Mouse (Mus musculus) 3134 (cell line): ENCODE results near the gene Plcl2.
"Not testable (repeated sequence)": the region's sequence is repeated elsewhere in the genome, so short reads cannot be mapped to it uniquely, and the experiment has no call there.

Experiments
- DNase-seq: peaks from one replicate; pipeline ENCODE4 v3.0.0-alpha.2; 2011; ENCODE audit warnings: low spot score; ENCODE audit not compliant: insufficient read length; ENCODE audit errors: extremely low read depth

Plcl2 gene

DNA sequence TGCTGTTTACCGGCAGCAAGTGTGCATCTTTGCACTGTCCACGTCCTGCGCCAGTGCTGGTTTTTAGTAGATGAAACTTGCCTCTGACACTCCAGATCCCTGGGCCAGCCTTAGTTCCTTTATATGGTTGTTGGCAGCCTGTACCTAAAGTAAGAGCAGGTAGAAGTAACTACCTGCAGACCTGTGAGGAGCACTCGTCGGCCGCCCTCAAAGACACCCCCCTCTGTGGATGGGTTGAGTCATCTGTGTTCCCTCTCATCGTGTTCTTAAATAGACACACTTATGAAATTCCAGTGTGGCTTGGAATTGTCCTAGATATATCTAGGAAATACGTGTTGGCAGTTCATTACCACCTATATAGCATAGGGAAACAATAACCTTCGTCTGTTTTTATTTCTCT lies 158.4 kb downstream of the Plcl2 start:
- no peak for DNase-seq

- DNase-seq = no peak
These were observed 159.5 kb downstream of the Plcl2 start for GRCm38 (mm10) chr17:50668681-50669208.

- no peak for DNase-seq
These were observed 162.2 kb downstream of the Plcl2 start for GRCm38 (mm10) chr17:50671416-50671815.

GRCm38 (mm10) chr17:50674580-50674979 lies 165.4 kb downstream of the Plcl2 start:
- DNase-seq = no peak

- no peak for DNase-seq
These were observed 166.0 kb downstream of the Plcl2 start for GRCm38 (mm10) chr17:50675231-50675630.

- DNase-seq = no peak
These were observed 168.1 kb downstream of the Plcl2 start for GRCm38 (mm10) chr17:50677334-50677733.

- no peak for DNase-seq
These were observed 168.9 kb downstream of the Plcl2 start for GRCm38 (mm10) chr17:50677978-50678712.

DNA sequence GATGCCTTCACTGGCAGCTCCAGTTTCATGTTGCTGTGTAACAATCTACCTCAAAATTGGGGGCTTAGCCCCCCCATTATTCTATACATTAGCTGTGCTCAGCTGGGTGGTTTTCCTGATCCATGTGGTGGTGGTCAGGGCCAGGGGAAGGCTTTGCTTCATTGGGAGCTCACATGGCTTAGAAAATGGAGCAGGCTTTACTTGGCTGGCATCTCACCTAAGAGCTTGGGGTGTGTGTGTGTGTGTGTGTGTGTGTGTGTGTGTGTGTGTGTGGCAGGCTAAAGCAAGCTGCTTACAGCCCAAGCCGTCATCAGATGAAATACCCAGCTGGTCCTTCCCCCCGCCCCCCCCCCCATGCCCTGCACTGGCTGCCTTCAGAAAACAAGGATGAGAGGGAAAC lies 169.5 kb downstream of the Plcl2 start:
- DNase-seq = no peak

GRCm38 (mm10) chr17:50679613-50680534 lies 170.7 kb downstream of the Plcl2 start:
- DNase-seq = peak; percentile 48

GRCm38 (mm10) chr17:50682696-50683095 lies 173.5 kb downstream of the Plcl2 start:
- DNase-seq = no peak

GRCm38 (mm10) chr17:50684960-50685645 lies 175.9 kb downstream of the Plcl2 start:
- DNase-seq = no peak

- DNase-seq = no peak
These were observed 178.5 kb downstream of the Plcl2 start for GRCm38 (mm10) chr17:50687670-50688069.

DNA sequence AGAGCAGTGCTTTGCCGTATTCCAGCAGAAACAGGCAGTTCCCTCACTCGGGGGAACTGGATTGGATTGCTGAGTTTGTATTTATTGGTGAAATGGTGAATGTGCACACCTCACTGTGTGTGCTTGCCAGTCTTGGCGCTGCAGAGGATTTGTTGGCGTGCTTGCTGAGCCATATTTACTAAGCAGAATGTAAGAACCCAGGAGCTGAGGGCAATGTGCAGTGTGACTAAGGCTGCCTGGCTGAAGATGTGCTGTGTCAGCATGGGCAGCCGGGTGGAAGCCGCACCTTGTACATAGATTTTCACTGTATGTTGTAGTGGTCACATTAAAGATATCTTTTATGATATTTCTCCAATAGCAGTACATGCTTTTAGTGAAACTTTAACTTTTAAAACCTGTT lies 178.9 kb downstream of the Plcl2 start:
- no peak for DNase-seq

DNA sequence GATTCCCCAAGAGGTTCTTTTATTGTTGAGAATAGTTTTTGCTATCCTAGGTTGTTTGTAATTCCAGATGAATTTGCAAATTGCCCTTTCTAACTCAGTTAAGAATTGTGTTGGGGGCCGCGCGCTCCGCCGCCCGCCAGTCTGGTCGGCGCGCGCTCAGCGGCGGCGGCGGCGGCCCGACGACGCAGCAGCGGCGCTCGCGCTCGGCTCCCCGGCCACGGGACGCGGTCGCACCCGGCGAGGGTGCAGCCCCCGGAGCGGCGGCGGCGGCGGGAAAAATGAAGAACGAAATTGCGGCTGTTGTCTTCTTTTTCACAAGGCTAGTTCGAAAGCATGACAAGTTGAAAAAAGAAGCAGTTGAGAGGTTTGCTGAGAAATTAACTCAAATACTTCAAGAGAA lies 189.2 kb downstream of the Plcl2 start:
- not testable (repeated sequence) for DNase-seq

- DNase-seq = no peak
These were observed 201.5 kb downstream of the Plcl2 start for GRCm38 (mm10) chr17:50710497-50711222.

DNA sequence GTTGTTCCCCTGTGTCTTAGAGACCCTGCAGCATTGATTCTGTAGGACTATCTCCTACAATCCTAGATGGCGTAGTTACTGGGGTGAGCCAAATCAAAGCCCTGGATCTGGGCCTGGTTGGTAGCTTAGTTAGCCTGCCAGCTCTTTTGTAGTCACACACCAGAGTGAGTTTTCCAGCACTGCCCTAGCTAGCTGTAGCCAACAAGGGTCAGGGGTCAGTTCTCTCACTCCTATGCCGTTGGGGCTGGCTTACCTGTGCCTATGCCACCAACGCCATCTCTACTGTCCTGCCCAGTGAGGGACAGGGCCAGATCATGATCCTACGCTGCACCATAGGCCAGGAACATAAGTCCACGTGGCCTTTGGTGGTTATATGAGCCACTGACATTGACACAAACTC lies 208.4 kb downstream of the Plcl2 start:
- no peak for DNase-seq

DNA sequence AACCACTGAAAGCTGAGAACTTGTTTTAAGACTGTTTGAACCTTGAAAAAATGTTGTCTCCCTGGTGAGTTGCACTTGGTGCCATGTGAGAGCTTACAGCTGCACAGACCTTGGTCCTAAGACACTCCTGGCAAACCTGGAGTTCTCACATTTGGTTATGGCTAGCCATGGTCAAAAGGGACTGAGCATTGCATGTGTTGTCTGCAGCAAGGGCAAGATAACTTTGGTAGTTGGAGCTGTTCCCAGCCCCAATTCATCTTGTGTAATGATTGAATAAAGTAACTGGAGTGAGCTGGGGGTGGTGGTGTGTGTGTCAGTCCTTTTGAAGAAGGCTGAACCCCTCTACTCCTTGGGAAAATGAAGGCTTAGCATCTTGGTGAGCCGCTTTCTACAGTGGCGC lies 215.2 kb downstream of the Plcl2 start:
- no peak for DNase-seq

DNA sequence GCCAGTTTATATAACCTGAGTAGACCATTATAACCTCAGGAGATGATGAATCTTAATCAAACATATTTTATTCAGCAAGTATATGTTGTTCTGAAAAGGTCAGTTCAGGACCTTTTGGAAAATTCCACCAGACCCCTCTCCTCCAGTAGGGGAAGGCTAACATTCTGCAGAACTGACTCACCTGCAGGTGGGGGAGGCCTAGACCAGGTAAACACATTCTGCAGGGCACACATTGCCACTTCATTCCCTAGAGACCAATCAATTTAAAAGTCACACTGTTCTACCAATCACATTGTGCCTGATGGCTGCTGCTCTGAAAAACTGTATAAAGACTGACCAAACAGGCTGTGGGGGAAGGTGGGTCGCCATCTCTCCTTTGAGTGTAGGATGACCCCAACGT lies 217.1 kb downstream of the Plcl2 start:
- no peak for DNase-seq

GRCm38 (mm10) chr17:50729031-50729430 lies 219.8 kb downstream of the Plcl2 start:
- no peak for DNase-seq

DNA sequence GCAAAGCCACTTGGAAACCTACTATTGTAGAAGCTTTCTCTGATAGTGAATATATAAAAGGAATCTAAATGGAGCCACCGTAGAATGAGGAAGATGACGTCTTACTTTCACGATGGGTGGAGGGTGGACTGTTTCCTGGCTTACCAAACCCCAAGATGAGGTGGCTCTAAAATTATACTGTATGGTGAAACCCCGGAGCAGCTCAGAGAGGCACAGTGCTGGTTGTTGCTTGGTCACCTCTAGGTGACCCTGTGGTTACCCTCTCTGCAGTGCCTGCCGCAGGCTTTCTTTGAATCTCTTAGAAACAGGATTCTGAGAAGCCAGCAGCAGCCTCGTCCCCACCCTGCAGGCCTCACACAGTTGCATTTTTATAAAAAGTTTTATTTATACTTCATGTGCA lies 220.4 kb downstream of the Plcl2 start:
- no peak for DNase-seq
